Mouse (Mus musculus) G1E (cell line): ENCODE measurements around the gene Oard1.

Experiments
- CTCF ChIP-seq: IDR thresholded peaks from 2 replicates; pipeline ENCODE4 v1.5.1; 2012; ENCODE audit warnings: low read depth, low read length, inconsistent platforms, mixed read lengths
- GATA1 ChIP-seq: IDR thresholded peaks from 2 replicates; pipeline ENCODE4 v1.6.1; 2012; ENCODE audit warnings: borderline replicate concordance, low read length, inconsistent platforms, mixed read lengths
- POLR2AphosphoS5 ChIP-seq: IDR thresholded peaks from 2 replicates; pipeline ENCODE4 v1.6.1; 2012; ENCODE audit warnings: low read depth, low read length, inconsistent platforms; ENCODE audit not compliant: insufficient replicate concordance

DNA sequence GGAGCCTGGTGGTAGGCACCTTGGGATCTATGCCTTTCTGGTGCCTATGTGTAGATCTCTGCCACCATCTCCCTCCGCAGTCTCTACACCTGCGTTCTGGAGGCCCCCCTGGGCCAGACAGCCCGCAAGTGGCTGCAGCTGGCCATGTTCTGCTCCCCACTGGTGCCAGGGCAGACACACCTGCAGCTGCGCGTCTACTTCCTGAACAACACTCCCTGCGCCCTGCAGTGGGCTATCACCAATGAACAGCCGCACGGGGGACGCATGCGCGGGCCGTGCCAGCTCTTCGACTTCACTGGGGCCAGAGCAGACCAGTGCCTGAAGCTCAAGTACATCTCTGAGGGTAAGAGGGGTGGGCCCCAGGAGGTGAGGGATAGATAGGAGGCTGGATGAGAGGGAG is 52.3 kb downstream of the Oard1 start:
- no peak for TF ChIP-seq CTCF
- no peak for TF ChIP-seq GATA1
- no peak for TF ChIP-seq POLR2AphosphoS5
